Mouse (Mus musculus): ENCODE data around the gene Slit2. TPM values are rescaled to one million over a fixed set of nuclear protein-coding genes. Genes with fewer than 3 reads are reported as not detected.

Slit2 gene
- polyA plus RNA-seq (2014; fragmentation: Nextera tagmentation; extraction: Ambion mirVana), result 33.2 and 50.5 TPM in 2 replicates

DNA sequence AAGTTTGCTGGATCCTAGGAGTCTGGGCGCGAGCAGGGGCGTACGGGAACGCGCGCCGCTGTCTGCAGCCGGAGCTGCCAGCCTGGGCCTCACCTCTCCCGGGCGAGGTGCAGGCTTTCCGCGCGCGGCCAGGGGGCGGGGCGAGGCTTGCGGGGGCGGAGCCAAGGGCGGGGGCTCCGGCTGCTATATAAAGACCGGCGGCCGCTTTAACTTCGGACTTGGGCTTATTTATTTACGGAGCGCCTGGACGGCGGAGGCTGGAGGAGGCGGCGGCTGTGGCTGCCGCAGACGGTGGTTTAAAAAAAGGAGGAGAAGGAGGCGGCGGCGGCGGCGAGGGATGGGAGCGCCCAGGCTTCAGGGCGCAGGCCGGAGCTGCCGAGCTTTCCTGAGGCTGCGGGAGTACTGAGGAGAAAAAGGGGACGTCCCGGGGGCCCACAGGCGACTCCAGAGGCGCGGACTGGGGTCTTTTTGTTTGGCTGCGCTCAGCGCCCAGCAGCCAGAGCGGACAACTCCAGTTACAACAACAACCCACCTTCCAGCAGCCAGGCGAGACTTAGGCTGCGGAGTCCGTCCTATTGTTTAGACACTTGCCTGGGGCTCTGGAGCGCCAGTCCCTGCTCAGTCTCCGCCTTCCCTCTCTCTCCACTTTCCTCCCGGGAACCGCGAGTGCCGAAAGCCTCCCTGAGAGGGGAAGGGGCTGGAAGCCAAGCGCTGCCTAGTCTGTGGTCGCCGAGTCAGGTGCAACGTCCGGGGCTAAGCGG is at the start of gene Slit2:
Gene Slit2, plus strand, starts transcription at position 198 of the 761 bp plus-strand sequence.
- Histone ChIP-seq H3K4me2 (replicated peaks; ENCODE audit: low read depth, low read length) (peak within 1 kb of the TSS; percentile 91), H3K27me3 (ENCODE audit: control insufficient read depth, insufficient read depth, low read length) (no peaks in the 10 kb centered on the region; the same call in 1 of the 2 replicates), H3K4me3 (ENCODE audit: low read length) (peak within 1 kb of the TSS; percentile 74), H3K27ac (ENCODE audit: low read depth, low read length) (peak within 1 kb of the TSS; percentile 25), H3K9ac (ENCODE audit: low read depth, low read length) (peak within 1 kb of the TSS; percentile 70), H3K9me3 (ENCODE audit: control insufficient read depth, low read length) (no peaks in the 10 kb centered on the region), H3K36me3 (ENCODE audit: control insufficient read depth, insufficient read depth, low read length) (no peaks in the 10 kb centered on the region), H3K4me1 (ENCODE audit: control insufficient read depth, insufficient read depth, low read length) (0 out of 2 replicates have a peak, but pooled peaks cover 11% of the 10 kb centered on the region)
- WGBS, result under 1% methylated on average over 63 of the region's 66 CpGs
- ATAC-seq (ENCODE audit: low FRiP score, low TSS enrichment), result peak; percentile 89

DNA sequence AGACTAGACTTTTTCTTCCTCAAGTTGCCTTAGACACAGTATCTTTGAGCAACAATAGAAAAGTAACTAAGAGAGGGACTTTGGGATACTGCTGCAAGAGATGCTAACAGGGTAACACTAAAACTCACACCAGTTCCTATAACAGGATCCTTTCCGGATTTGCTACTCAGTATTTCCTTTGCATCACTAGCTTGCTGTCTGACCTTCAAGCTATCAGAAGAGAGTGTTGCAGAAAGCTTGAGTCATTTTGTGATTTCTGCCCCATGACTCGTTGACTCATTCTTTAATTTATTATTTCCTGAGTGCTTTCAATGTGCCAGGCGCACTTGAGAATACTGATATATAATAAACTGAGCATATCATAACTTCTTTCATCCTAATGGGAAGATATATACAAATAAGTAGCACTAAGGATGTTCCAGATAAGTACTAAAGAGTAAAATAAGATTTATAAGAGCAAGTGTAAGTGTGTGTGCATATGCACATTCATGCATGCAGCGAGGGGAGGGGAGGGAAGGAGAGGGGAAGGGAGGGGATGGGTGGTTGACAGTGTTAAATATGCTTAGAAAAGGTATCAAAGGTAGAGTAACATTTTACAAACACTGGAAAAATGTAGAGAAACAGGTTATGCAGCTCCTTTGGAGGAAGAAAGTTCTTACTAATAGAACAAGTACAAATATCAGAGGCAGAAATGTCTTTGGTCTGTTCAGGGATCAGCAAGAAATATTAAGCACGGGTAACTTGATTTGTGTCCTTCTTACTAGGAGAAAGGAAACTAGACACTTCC is 44.2 kb upstream of the Slit2 start:
- H3K4me1 ChIP-seq (ENCODE audit: control insufficient read depth, insufficient read depth, low read length), result no peaks in the 10 kb centered on the region
- H3K27ac ChIP-seq (ENCODE audit: low read depth, low read length), result no peak overlapping the region
- H3K9ac ChIP-seq (ENCODE audit: low read depth, low read length), result no peak overlapping the region
- ATAC-seq (ENCODE audit: low FRiP score, low TSS enrichment), result no peak
- H3K36me3 ChIP-seq (ENCODE audit: control insufficient read depth, insufficient read depth, low read length), result no peaks in the 10 kb centered on the region
- H3K9me3 ChIP-seq (ENCODE audit: control insufficient read depth, low read length), result no peaks in the 10 kb centered on the region
- whole genome bisulfite sequencing, result 65% methylated on average over 5 of the region's 5 CpGs
- H3K4me3 ChIP-seq (ENCODE audit: low read length), result no peak overlapping the region
- no peak overlapping the region for H3K4me2 ChIP-seq (replicated peaks; ENCODE audit: low read depth, low read length)
- no peaks in the 10 kb centered on the region for H3K27me3 ChIP-seq (ENCODE audit: control insufficient read depth, insufficient read depth, low read length)

DNA sequence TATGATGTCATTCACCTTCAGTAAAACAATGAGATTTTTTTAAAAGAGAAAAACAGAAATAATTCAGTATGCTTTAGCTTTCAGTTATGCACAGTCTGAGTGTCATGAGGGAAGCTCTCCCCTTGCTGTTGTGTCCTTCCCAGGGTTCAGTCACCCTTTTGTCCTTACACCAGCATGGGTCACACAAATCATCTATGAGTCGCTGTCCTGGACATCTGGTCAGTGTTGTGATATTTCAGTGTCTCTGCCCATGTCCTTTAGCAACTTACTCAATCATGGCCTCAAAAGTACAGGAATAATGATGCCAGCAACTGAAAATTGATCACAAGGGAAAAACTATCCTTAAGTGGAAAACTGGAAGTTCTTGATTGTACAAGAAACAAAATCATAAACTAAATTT is 26.5 kb upstream of the Slit2 start:
- no peak overlapping the region for H3K4me2 ChIP-seq (replicated peaks; ENCODE audit: low read depth, low read length)
- WGBS, result 78% methylated on average over 1 of the region's 1 CpGs
- H3K4me1 ChIP-seq (ENCODE audit: control insufficient read depth, insufficient read depth, low read length), result no peaks in the 10 kb centered on the region
- H3K9me3 ChIP-seq (ENCODE audit: control insufficient read depth, low read length), result no peaks in the 10 kb centered on the region
- no peaks in the 10 kb centered on the region for H3K27me3 ChIP-seq (ENCODE audit: control insufficient read depth, insufficient read depth, low read length)
- ATAC-seq (ENCODE audit: low FRiP score, low TSS enrichment), result no peak
- H3K4me3 ChIP-seq (ENCODE audit: low read length), result no peak overlapping the region
- no peaks in the 10 kb centered on the region for H3K36me3 ChIP-seq (ENCODE audit: control insufficient read depth, insufficient read depth, low read length)
- no peak overlapping the region for H3K9ac ChIP-seq (ENCODE audit: low read depth, low read length)
- no peak overlapping the region for H3K27ac ChIP-seq (ENCODE audit: low read depth, low read length)

DNA sequence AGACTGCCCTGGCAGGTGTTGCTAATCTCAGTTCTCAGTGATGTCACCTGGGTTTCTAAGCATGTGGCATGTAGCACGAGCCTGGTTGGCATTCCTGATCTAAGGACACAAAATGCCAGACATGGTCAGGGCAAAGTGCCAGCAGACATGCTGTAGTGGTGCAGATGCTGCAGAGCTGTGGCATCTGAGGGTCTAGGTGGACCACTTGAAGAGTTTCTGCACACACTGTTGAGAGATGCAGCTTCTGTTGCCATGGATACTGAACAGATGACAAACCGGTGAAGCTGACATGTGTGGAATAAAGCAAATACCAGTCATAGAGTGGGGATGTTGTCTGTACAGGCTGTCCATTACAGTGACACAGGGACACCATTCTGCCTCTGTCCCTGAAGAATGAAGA is 7.1 kb upstream of the Slit2 start:
- H3K9ac ChIP-seq (ENCODE audit: low read depth, low read length), result no peak overlapping the region
- WGBS, result 73% methylated on average over 2 of the region's 2 CpGs
- H3K27me3 ChIP-seq (ENCODE audit: control insufficient read depth, insufficient read depth, low read length), result no peaks in the 10 kb centered on the region
- no peak overlapping the region for H3K4me2 ChIP-seq (replicated peaks; ENCODE audit: low read depth, low read length)
- no peaks in the 10 kb centered on the region for H3K9me3 ChIP-seq (ENCODE audit: control insufficient read depth, low read length)
- ATAC-seq (ENCODE audit: low FRiP score, low TSS enrichment), result no peak
- H3K4me3 ChIP-seq (ENCODE audit: low read length), result no peak overlapping the region
- no peaks in the 10 kb centered on the region for H3K4me1 ChIP-seq (ENCODE audit: control insufficient read depth, insufficient read depth, low read length)
- H3K36me3 ChIP-seq (ENCODE audit: control insufficient read depth, insufficient read depth, low read length), result no peaks in the 10 kb centered on the region
- H3K27ac ChIP-seq (ENCODE audit: low read depth, low read length), result no peak overlapping the region

DNA sequence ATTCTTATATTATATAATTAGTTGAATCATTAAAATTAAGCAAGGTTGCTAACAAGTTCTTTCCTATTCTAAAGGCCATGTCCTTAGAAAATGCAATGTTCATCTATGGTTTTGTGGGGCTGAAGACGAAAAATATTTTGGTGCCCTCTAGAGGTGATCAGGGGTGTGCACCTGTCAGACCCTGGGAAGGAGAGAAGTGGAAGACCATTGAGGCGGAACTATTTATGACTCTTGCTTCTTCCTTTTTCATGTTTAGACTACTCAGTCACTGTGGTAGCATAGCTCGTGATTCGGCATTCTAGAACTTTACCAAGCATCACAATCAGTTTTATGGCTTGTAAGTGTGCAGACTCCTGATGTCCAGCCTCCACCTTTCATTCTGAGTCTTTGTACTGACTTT is 3.6 kb upstream of the Slit2 start:
- Histone ChIP-seq H3K9me3 (ENCODE audit: control insufficient read depth, low read length) (no peaks in the 10 kb centered on the region), H3K27ac (ENCODE audit: low read depth, low read length) (no peak overlapping the region), H3K4me2 (replicated peaks; ENCODE audit: low read depth, low read length) (no peak overlapping the region), H3K27me3 (ENCODE audit: control insufficient read depth, insufficient read depth, low read length) (no peaks in the 10 kb centered on the region), H3K9ac (ENCODE audit: low read depth, low read length) (no peak overlapping the region), H3K4me3 (ENCODE audit: low read length) (no peak overlapping the region), H3K36me3 (ENCODE audit: control insufficient read depth, insufficient read depth, low read length) (no peaks in the 10 kb centered on the region), H3K4me1 (ENCODE audit: control insufficient read depth, insufficient read depth, low read length) (0 out of 2 replicates have a peak, but pooled peaks cover 3% of the 10 kb centered on the region)
- ATAC-seq (ENCODE audit: low FRiP score, low TSS enrichment), result no peak
- 24% methylated on average over 4 of the region's 4 CpGs for WGBS

GRCm38 (mm10) chr5:47980459-47980858 is 2.5 kb upstream of the Slit2 start:
- Histone ChIP-seq H3K4me3 (ENCODE audit: low read length) (no peak overlapping the region), H3K36me3 (ENCODE audit: control insufficient read depth, insufficient read depth, low read length) (no peaks in the 10 kb centered on the region), H3K4me2 (replicated peaks; ENCODE audit: low read depth, low read length) (no peak overlapping the region), H3K27ac (ENCODE audit: low read depth, low read length) (no peak overlapping the region), H3K9ac (ENCODE audit: low read depth, low read length) (no peak overlapping the region), H3K27me3 (ENCODE audit: control insufficient read depth, insufficient read depth, low read length) (no peaks in the 10 kb centered on the region), H3K4me1 (ENCODE audit: control insufficient read depth, insufficient read depth, low read length) (0 out of 2 replicates have a peak, but pooled peaks cover 3% of the 10 kb centered on the region), H3K9me3 (ENCODE audit: control insufficient read depth, low read length) (no peaks in the 10 kb centered on the region)
- 27% methylated on average over 5 of the region's 5 CpGs for WGBS
- ATAC-seq (ENCODE audit: low FRiP score, low TSS enrichment), result no peak

DNA sequence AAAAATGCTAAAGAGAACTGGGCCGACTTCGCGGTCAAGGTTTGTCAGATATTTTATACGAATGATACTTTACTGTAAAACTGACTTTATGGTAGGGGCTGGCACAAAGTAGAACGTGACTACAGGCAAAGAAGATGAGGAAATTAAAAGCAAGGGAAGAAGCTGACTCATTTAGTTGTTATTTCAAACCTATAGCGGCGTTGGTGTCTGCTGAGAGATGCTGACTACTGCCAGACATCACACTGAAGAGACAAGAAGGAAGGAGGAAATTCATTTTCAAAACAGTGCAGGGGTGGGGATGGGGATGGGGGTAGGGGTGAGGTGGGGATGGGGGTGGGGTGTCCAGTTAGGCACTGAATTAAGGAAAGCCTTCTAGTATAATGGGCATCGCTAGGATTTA is 987 bp upstream of the Slit2 start:
- no peaks in the 10 kb centered on the region for H3K9me3 ChIP-seq (ENCODE audit: control insufficient read depth, low read length)
- H3K4me3 ChIP-seq (ENCODE audit: low read length), result peak overlapping the region; percentile 74; the same call in 1 of the 2 replicates
- H3K36me3 ChIP-seq (ENCODE audit: control insufficient read depth, insufficient read depth, low read length), result no peaks in the 10 kb centered on the region
- no peaks in the 10 kb centered on the region; the same call in 1 of the 2 replicates for H3K27me3 ChIP-seq (ENCODE audit: control insufficient read depth, insufficient read depth, low read length)
- 0 out of 2 replicates have a peak, but pooled peaks cover 3% of the 10 kb centered on the region for H3K4me1 ChIP-seq (ENCODE audit: control insufficient read depth, insufficient read depth, low read length)
- no peak for ATAC-seq (ENCODE audit: low FRiP score, low TSS enrichment)
- H3K4me2 ChIP-seq (replicated peaks; ENCODE audit: low read depth, low read length), result peak overlapping the region; percentile 91
- whole genome bisulfite sequencing, result 60% methylated on average over 8 of the region's 8 CpGs
- no peak overlapping the region for H3K27ac ChIP-seq (ENCODE audit: low read depth, low read length)
- no peak overlapping the region for H3K9ac ChIP-seq (ENCODE audit: low read depth, low read length)

- H3K4me2 ChIP-seq (replicated peaks; ENCODE audit: low read depth, low read length), result peak overlapping the region; percentile 91
- peaks cover 5% of the 10 kb centered on the region; the same call in 1 of the 2 replicates for H3K36me3 ChIP-seq (ENCODE audit: control insufficient read depth, insufficient read depth, low read length)
- peak overlapping the region; percentile 74 for H3K4me3 ChIP-seq (ENCODE audit: low read length)
- no peaks in the 10 kb centered on the region; the same call in 1 of the 2 replicates for H3K27me3 ChIP-seq (ENCODE audit: control insufficient read depth, insufficient read depth, low read length)
- peak; percentile 2 for ATAC-seq (ENCODE audit: low FRiP score, low TSS enrichment)
- H3K27ac ChIP-seq (ENCODE audit: low read depth, low read length), result peak overlapping the region; percentile 25; the same call in 1 of the 2 replicates
- peak overlapping the region; percentile 70 for H3K9ac ChIP-seq (ENCODE audit: low read depth, low read length)
- 0 out of 2 replicates have a peak, but pooled peaks cover 11% of the 10 kb centered on the region for H3K4me1 ChIP-seq (ENCODE audit: control insufficient read depth, insufficient read depth, low read length)
- WGBS, result under 1% methylated on average over 38 of the region's 38 CpGs
- no peaks in the 10 kb centered on the region for H3K9me3 ChIP-seq (ENCODE audit: control insufficient read depth, low read length)
Observed at GRCm38 (mm10) chr5:47983746-47984583, 1.0 kb downstream of the Slit2 start.
